Mouse (Mus musculus) megakaryocyte, embryonic 14.5 days (primary cell): Measurements from ENCODE around the gene Gm13695.

Experiments used
- FLI1 ChIP-seq: IDR thresholded peaks from 2 replicates; pipeline ENCODE4 v1.6.1; 2012; ENCODE audit warnings: low read length, inconsistent platforms, mixed read lengths
- GATA1 ChIP-seq: IDR thresholded peaks from 3 replicates; pipeline ENCODE4 v1.6.1; 2012; ENCODE audit warnings: mixed read lengths, low read length, inconsistent platforms, borderline replicate concordance

GRCm38 (mm10) chr2:84008913-84009312 lies 41.8 kb downstream of the Gm13695 start:
- TF ChIP-seq GATA1, result no peak
- TF ChIP-seq FLI1, result no peak
